Mouse (Mus musculus): ENCODE data around the gene Nfkb1. TPM values are rescaled to one million over a fixed set of nuclear protein-coding genes. Genes with fewer than 3 reads are reported as not detected.

The Nfkb1 gene
- 10 to 100 TPM; 48.3 to 58.1 TPM for total RNA-seq (2021)
- long read RNA-seq, experiment 1, full-length matches to known transcripts, result 21 of 36 reads
- long read RNA-seq, experiment 1, partial matches to known transcripts, result 9 of 36 reads
- long read RNA-seq, experiment 1, other reads (novel, unspliced or antisense), result 6 of 36 reads
- long read RNA-seq, experiment 2, full-length matches to known transcripts, result 14 of 18 reads
- long read RNA-seq, experiment 2, partial matches to known transcripts, result 2 of 18 reads
- long read RNA-seq, experiment 2, other reads (novel, unspliced or antisense), result 2 of 18 reads

DNA sequence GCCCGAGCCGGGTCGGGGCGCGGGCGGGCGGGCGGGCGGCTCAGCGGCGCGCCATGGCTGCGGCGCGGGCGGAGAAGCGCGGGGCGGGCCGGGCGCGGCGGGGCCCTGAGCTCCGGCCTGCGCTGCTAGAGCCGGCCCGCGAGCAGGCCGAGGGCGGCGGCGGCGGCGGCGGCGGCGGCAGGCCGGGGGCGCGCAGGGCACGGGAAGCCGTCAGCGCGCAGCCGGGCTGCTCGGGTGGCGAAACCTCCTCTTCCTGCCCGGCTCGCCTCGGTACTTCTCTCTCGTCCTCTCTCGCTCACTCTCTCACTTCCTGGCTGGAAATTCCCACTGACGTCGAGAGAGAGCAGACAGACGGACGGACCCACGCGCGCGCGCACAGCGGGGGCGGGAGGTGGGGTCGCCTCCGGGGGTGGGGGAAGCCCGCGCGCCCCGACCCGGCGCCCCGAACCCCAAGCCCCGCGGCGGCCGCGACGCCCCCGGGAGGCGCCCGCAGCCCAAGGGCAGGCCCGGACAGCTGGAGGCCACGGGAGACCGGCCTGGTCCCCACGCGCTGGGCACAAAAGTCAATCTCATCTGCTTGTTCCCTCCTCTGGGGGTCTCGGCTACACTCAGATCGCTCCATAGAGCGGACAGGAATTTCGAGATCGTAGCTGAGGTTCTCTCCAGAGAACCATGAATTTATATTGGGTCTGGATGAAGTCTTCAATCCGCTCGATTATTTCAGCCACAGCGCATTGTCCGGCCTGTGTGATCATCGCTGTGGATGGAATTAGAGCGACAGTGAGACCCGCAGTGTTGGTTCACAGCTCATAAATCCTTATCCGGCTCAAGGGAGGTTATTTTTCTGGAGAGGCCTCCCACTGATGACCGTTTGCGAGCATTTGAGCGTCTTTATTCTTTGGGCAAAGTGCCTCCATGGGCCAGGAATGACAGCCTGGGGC is at the start of gene Nfkb1:
TSS of gene Nfkb1 (minus strand) at position 357 of the 941 bp plus-strand sequence.
- peak; percentile 79 for DNase-seq

DNA sequence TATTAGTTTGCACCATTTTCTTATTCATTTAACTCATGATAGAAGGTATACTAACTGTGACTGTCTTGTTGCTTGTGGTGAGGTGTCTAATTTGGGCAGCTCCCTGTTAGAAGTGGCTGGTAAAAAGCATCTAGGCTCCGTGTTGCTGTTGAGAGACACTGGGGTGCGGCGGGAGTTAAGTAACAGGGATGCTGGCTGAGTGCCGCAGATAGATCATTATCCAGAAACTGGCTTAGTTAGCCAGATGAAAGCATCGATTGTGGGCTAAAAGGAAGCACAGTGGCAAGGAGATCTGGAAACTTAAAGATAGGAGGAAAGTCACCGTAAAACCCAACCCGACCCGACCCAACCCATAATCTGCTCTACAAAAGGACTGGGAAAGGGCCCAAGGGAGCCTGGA is 49.4 kb upstream of the Nfkb1 start:
- no peak for DNase-seq

DNA sequence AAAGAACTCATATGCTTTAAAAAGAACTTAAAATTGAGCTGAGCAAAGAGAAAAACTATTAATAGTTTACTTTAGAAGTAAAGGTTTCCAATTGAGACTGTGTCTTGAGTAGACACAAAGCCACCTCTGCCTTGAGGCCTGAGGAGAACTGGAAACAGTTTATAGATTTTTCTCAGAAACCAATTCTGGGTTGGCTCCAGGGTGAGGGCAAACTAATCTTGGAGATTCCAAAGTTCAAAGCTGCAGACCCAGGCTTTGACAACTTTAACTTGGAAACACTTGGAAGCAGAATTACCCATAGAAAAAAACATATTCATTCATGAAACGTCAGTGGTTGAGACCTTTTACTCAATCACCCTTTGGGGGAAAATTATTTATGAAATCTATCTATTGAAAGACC is 43.4 kb upstream of the Nfkb1 start:
- no peak for DNase-seq

DNA sequence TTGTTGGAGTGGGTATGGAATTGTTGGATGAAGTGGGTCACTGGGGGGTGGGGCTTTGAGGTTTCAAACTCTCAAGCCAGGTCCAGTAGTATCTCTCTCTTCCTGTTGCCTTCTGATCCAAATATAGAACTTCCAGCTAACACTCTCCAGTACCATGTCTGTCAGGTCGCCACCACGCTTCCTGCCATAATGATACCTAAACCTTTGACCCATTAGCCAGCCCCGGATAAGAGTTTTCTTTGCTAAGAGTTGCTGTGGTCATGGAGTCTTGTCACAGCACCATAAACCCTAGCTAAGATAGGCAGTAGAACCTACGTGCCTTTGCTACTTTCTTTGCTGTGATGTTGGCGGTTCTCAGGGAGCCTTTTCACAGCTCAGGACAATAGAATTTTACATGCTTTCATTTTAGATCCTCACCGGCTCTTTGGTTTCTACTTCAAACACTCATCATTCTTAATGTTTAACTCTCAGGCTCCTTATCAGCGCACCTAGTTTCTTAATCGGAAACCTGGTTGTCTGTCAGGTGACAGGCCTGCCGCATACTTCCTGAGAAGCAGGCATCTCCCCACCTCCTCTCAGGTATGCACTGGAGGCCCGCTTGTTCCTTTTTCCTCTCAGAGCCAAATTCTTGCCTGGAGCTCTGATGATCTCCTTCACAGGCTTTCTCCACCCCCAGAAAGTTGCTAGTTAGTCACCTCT is 41.5 kb upstream of the Nfkb1 start:
- DNase-seq, result no peak

DNA sequence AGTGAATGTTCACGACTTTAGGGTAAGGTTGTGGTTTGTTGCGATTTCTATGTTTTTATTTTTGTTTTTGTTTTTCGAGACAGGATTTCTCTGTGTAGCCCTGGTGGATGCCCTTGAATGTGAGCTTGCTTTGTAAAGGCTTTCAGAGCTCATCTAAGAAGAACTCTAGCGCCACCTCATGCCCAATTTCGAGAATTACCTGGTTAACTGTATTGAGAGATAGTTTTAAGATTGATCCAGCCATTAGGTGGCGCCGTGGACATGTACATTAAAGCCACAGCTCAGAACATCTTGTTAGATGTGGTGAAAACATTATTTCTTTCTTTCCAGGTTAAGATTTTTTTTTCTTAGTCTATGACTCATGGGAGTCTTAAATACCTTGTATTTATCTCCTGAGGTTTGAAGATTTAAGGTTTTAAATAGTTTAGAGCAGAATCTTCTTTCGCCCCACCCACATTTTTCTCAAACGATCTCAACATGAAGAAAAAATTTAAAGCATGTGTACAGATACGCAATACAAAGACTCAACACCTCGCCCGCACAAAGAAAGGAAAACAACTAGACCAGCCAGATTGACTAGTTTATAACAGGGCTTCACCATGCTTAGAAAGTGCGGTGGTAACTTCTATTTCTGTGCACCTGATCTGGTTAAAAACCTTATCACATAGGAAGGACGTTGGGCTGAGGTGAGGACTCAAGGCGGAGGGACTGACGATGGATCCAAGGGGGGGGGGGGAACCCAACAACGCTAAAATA is 40.1 kb upstream of the Nfkb1 start:
- peak; percentile 92 for DNase-seq

DNA sequence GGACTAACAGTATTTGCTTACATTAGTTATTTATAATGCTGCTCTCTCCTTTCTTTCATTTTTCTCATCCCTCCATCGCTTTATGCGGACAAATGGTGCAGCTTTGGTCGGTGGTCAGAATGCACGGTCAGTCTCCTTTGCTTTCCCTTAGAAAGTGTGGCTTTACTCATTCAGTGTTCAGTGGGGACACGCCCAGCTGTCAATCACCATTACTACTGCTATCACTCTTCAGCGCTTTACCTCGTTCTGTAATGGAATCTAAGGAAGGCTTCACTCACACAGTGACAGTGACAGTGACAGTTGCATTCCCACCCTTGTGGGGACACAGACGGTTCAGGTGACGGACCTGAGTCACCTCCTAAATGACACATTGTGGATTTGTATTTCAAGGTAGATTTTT is 39.4 kb upstream of the Nfkb1 start:
- no peak for DNase-seq

DNA sequence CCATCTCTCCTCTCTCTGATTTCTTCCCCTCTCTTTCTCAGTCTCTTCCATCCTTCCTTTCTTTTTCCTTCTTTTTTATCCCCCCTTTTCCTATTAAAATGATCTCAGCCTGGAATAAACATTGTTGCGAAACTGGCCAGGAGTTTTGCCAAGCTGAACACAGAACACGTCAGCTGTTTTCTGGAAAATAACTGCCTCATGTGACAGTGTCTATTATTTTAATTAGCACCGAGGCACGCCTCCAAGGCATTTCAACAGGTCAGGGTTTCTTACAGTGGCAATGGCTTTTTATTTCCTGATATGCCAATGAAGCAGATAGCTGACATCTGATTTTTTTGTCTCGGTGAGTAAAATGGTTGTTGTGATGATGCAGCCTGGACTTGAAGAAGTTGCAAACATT is 38.2 kb upstream of the Nfkb1 start:
- DNase-seq, result peak; percentile 53

DNA sequence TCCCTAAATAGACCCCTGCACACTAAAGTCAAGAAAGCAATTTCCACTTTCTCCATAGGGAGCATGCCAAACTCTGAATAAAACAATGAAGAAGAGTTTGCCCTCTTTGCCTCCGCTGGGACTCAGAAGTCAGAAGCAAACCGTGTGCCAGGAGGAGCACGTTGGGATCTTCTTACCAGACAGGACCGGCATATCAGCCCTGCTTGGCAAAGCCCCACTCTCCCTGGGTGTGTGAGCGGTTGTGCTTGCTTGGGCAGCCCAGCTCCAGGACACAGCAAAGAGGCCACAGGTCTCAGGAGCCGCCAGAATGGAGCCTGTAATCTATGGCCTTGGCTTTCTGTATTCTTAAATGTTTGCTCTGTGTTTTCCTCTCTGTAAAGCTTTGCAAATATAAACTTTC is 37.6 kb upstream of the Nfkb1 start:
- no peak for DNase-seq

DNA sequence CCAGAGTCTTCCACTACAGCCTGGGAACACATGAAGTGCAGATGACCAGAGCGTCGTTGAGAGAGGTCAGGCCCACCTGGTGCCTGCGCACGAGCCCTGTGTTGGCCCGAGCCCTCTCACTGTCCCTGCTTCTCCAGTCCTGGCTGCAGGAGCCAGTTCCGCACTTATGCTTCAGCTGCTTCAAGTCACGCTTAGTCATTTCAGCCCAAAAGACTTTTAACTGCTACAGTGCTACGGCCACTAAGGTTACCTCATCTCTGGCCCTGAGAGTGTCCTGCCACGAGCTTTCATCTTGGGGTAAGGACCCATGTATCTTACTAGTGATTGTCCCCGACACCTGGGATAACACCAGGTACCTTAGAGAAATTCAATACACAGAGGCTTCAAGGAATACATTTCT is 36.0 kb upstream of the Nfkb1 start:
- no peak for DNase-seq

DNA sequence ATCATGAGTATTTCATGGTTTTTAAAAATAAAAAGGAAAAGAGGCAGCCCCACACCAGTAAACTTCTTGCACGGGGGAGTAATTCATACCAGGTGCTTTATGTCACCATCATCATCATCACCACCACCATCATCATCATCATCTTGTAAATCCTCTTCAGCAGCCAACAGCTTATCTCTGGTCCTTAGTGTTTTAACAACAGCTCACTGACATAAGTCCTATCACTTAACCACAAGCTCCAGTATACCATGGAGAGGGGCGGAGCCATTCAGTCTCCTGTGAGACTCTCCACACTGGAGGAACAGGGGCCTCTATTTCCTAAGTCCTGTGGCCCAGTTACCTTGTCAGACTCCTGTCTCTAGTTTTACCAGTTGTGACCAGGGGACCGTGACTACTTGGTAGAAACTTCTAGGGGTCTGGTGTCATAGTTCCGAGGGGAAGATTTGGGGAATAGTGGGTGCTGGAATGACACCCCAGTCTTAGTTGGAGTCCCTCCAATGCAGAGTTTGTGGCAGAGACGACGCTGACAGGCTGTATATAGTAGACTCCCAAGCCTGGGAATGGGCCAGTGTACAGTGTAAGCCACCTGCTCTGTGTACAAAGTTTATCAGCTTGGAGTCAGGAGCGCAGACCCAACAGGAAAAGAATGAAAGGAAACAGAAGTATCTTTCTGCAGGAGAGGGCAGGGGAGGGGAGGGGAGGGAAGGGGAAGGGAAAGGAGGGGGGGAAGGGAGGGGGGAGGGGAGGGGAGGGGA is 35.4 kb upstream of the Nfkb1 start:
- no peak for DNase-seq

DNA sequence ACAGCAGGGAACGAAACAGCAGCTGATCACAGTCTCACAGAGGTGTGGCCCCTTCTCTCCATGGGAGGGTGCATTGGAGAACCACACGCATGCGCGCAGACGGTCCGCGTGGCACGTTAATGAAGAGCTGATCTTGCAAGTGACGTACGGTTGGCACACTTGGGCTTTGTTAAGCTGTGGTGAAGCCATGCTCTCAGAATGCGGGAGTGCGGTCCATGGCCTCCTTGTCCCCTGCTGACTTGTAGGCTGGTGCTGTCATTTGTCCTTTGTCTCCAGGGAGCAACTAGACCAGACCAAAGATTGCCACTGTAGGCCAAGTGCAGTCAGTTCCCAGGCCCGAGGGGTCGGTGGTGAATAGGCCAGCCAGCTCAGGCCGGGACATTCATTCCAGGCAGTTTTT is 34.7 kb upstream of the Nfkb1 start:
- no peak for DNase-seq

DNA sequence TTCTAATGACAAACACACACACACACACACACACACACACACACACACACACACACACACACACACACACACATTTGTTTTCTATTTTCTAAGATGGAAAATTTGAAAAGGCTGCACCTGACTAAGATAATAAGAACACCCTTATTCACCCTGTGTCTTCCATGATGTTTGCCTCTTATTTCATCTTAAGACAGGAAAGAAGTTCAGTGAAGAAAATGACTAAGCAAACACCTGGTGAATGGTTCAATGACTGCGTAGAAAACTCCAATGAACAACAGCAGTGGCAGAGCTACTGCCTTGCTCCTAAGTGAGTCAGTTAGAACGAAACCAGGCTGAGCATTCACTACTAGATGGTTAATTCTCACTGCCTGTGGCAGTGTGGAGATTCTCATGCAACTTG is 30.8 kb upstream of the Nfkb1 start:
- no peak for DNase-seq

DNA sequence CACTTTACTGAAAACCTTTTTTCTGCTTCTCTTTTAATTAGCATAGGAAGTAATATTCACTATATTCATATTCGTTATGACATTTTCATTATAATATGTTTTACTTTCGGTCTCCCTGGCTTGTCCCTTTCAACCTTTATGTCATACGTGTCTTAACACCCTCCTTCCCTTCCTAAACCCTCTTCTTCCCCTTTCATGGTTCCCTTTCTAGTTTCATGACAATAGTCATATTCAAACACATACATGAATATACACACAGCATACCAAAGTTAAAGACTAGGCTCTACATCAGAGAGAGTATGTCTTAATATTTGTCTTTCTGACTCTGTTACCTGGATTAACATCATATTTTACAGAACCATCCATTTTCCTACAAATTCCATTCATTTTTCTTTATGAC is 28.6 kb upstream of the Nfkb1 start:
- DNase-seq, result no peak

DNA sequence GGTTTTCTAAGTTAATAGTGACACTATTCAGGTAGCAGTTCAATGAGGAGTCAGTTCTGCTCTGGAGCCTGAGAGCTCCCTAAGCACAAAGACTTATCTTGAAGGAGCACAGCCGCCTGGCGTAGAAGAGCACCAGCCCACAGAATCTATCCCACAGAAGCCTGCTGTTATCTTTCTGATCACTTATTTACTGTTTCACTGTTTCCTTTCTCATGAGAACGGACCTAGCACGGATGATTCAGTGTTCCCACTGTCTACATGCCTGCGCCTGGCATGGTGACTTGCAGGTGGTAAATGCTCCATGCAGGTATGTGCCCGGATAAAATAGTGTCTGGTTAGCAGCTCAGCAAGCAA is 27.8 kb upstream of the Nfkb1 start:
- no peak for DNase-seq

DNA sequence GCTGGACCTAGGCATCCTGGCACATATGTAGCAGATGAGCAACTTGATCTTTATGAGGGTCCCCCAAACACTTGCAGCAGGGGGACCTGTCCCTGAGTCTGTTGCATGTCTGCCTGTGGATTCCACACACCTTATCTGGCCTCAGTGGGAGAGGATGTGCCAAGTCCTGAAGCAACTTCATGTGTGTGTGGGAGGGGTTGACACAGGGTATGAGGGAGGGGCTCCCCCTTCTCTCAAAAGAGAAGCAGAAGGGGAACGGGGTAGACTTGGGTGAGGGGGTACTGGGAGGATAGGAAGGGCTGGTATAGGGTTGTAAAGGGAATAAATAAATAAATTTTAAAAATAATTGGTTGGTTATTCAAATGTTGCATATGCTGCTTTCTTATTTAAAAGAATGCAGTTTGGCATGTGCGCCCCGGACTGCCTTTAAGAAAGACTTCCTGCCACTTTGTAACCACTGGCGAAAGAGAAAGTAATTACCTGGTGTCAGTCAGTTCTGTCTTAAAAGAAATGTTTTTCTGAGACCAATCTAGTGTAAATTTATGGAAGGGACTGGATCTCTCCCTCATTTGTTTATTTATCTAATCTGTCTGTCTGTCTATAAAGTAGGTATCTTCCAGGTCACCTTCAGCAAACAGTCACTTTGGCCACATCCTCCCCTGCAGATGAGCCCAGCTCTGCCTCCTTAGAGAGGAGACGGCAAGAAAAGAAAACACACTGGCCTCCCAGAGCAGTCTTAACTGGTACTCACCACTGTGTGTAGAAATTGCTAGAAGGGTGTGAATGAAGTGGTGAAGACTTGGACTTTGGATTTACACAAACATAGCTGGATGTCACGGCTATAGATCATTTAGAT is 27.2 kb upstream of the Nfkb1 start:
- no peak for DNase-seq

DNA sequence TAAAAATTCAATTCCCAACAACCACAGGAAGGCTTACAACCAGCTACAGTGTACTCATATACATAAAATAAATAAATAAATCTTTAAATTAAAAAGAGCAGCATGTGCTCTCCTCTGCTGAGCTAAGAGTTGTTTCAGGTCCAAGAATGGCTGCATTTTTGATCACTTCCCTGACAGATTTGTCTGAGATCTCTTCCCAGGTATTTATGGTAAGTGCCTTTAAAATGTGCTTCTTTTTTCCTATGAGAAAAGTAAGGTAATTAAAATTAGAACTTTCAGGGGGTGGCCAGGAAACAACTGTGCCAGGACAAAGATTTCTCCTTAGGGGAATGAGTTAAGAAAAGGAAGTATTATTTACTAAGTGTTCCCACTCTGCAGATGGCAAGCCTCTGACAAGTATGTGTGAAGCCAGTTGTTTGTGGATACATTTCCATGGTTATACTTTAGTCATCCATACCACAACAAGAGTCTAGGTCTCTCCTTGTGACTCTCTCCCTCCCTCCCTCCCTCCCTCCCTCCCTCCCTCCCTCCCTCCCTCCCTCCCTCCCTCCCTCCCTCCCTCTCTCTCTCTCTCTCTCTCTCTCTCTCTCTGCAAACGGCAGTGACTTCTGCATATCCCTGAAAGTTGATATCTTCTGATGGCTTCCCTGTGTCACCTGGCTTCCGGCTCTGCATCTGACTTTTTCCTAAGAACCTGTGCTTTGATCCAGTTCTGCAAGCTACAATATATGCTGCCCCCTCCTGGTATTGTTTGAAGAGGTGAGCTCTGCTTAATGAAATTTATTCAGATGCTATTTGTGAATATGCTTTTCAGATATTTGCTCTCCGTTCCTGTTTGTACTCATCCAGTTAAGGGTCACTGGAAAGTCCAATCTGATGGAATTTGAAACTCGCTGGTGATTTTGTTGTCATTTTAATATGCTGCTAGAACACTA is 21.9 kb upstream of the Nfkb1 start:
- DNase-seq, result peak; percentile 42

DNA sequence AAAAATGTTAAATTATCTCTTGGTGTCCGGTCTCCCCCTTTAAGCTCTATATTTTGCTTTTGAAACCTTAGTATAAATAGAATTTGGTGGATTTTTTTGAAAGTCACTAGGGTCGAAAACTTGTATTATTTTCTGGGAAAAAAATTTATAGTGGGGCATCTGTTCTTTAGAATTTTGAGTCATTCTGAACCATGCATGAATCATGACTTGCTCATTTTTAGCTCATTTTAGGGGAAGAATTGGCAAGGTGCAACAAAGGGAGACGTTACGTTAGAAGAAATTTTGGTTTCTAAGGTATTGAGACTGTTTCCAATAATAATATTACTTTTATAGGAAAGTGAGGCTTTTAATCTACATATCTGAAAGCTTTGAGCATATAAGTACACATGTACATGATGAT is 20.3 kb upstream of the Nfkb1 start:
- no peak for DNase-seq

DNA sequence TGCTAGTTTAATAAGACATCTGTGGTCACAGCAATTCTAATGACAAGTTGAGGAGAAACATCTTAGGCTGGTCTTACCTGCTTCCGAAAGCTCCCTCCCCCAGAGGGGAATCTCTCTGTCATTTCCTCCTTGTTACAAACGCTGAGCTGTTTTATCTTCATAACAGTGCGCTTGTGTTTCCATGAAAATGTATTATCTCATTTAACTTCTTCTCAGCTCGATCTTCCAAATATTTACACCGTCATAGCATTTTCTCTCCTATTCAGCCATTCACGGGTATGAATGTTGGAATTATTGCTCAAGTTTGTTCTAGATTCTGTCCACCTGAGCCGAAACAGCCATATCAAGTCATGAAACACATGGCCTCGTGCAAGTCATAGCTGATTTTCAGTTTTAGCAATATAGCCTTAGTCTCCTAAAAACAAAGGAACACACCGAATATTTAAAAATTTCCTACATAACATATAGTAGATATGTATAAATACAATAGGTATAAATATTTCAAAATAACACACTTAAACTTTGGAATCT is 19.8 kb upstream of the Nfkb1 start:
- DNase-seq, result no peak

DNA sequence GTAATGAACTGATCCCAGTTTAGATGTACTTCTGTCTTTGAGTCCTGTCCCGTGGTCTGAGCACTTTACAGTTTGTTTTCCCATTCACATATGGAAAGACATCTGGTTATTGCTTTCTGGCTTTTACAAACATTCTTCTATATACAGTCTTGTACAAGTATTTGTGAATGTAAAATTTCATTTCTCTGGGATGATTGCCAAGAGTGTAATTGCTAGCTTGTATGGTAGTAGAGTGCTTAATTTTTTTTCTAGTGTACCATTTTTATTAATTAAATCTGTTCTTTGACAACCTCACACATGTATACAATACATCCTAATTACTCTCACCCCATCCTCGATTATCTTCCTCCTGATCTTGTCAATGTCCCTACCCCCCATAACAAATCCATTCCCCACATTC is 12.0 kb upstream of the Nfkb1 start:
- no peak for DNase-seq

Measured in adrenal gland, postnatal 10 days (tissue).